Mouse (Mus musculus) erythroblast, embryonic 14.5 days (primary cell): ENCODE data around the gene Ldhd. TPM values are rescaled to one million over a fixed set of nuclear protein-coding genes. Genes with fewer than 3 reads are reported as not detected.

Source experiments
- H3K27me3 ChIP-seq: 2 replicates; pipeline ENCODE4 v1.6.1; 2012; ENCODE audit warnings: inconsistent platforms; ENCODE audit not compliant: control insufficient read depth
- H3K36me3 ChIP-seq: 2 replicates; pipeline ENCODE4 v1.6.1; 2012; ENCODE audit warnings: mild to moderate bottlenecking, inconsistent platforms; ENCODE audit not compliant: control insufficient read depth
- H3K4me1 ChIP-seq: 2 replicates; pipeline ENCODE4 v1.6.1; 2012; ENCODE audit warnings: inconsistent platforms; ENCODE audit not compliant: control insufficient read depth
- H3K4me3 ChIP-seq: replicated peaks from 2 replicates; pipeline ENCODE3; 2012; ENCODE audit warnings: moderate library complexity, mild to moderate bottlenecking, inconsistent platforms
- H3K9me3 ChIP-seq: 2 replicates; pipeline ENCODE4 v1.6.1; 2012; ENCODE audit warnings: low read length, inconsistent platforms, mixed read lengths; ENCODE audit not compliant: control insufficient read depth
- GATA1 ChIP-seq: IDR thresholded peaks from 2 replicates; pipeline ENCODE4 v1.6.1; 2012; ENCODE audit warnings: low read length, inconsistent platforms, mixed read lengths
- TAL1 ChIP-seq: IDR thresholded peaks from 3 replicates; pipeline ENCODE4 v1.6.1; 2012; ENCODE audit warnings: low read length, inconsistent platforms, mixed read lengths
- polyA plus RNA-seq: library from polyadenylated mRNA; stranded (reverse); fragments of >175 nt; gene quantifications from 2 replicates; pipeline ENCODE4 v1.2.3, GENCODE M21; 2012

The Ldhd gene
- polyA plus RNA-seq, 1 experiment, result not detected

- H3K36me3 ChIP-seq, result peaks cover 7% of the 10 kb centered on the region
- no peaks in the 10 kb centered on the region for H3K27me3 ChIP-seq
- H3K4me3 ChIP-seq, result no peak overlapping the region
- H3K9me3 ChIP-seq, result no peaks in the 10 kb centered on the region
- peaks cover 6% of the 10 kb centered on the region for H3K4me1 ChIP-seq
- TF ChIP-seq GATA1, result no peak
Observed at GRCm38 (mm10) chr8:111622553-111622952, 7.6 kb downstream of the Ldhd start.

GRCm38 (mm10) chr8:111622104-111622503 is 8.1 kb downstream of the Ldhd start:
- no peaks in the 10 kb centered on the region for H3K27me3 ChIP-seq
- H3K36me3 ChIP-seq, result peaks cover 7% of the 10 kb centered on the region
- peaks cover 6% of the 10 kb centered on the region for H3K4me1 ChIP-seq
- no peaks in the 10 kb centered on the region for H3K9me3 ChIP-seq
- TF ChIP-seq GATA1 (no peak), TAL1 (no peak)
- no peak overlapping the region for H3K4me3 ChIP-seq

DNA sequence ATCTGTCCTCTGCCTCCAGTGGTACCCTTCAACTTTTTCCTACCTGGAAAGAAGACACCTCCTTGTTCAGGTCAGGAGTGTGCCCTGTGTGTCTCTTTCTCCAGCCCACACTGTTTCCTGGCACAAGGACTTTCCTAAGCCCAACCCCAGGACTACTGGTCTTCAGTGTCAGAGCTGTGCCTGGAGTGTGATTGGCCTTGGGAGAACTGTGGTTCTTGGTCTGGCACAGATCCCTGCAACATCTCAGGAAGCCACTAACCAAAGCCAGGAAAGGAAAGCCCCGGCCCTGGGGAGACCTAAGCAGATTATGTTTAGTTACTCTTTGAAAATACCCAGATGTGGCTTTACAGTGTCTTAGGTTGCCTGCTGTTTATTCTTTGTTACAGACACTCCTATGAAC is 10.2 kb downstream of the Ldhd start:
- H3K4me3 ChIP-seq, result no peak overlapping the region
- peaks cover 6% of the 10 kb centered on the region for H3K4me1 ChIP-seq
- no peaks in the 10 kb centered on the region for H3K27me3 ChIP-seq
- H3K36me3 ChIP-seq, result peaks cover 7% of the 10 kb centered on the region
- no peaks in the 10 kb centered on the region for H3K9me3 ChIP-seq
- TF ChIP-seq TAL1 (no peak), GATA1 (no peak)

GRCm38 (mm10) chr8:111618273-111618672 is 11.9 kb downstream of the Ldhd start:
- Histone ChIP-seq H3K27me3 (no peaks in the 10 kb centered on the region), H3K4me3 (no peak overlapping the region), H3K9me3 (no peaks in the 10 kb centered on the region), H3K36me3 (peaks cover 7% of the 10 kb centered on the region), H3K4me1 (no peaks in the 10 kb centered on the region; the same call in 1 of the 2 replicates)
- TF ChIP-seq TAL1 (no peak), GATA1 (no peak)

DNA sequence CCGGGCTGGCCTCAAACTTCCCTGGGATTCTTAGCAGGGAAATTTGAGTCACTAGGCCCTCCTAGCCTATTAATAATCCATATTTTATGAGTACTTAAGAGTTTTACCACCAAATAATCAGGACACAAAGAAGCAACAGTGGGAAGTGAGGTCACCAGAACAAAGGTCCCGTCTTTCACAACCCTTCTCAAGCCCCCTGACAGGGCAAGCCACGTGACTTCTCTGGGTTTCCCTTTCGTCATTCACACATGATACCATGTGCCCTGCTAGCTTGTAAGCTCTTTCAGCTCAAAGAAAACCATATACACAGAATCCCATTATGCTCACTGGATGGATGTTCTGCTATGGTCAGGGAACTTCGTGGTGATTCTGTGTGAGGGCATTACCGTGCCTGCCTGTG is 12.4 kb downstream of the Ldhd start:
- Histone ChIP-seq H3K27me3 (no peaks in the 10 kb centered on the region), H3K4me1 (no peaks in the 10 kb centered on the region; the same call in 1 of the 2 replicates), H3K36me3 (peaks cover 7% of the 10 kb centered on the region), H3K9me3 (no peaks in the 10 kb centered on the region), H3K4me3 (no peak overlapping the region)
- no peak for TF ChIP-seq GATA1
- TF ChIP-seq TAL1, result no peak

DNA sequence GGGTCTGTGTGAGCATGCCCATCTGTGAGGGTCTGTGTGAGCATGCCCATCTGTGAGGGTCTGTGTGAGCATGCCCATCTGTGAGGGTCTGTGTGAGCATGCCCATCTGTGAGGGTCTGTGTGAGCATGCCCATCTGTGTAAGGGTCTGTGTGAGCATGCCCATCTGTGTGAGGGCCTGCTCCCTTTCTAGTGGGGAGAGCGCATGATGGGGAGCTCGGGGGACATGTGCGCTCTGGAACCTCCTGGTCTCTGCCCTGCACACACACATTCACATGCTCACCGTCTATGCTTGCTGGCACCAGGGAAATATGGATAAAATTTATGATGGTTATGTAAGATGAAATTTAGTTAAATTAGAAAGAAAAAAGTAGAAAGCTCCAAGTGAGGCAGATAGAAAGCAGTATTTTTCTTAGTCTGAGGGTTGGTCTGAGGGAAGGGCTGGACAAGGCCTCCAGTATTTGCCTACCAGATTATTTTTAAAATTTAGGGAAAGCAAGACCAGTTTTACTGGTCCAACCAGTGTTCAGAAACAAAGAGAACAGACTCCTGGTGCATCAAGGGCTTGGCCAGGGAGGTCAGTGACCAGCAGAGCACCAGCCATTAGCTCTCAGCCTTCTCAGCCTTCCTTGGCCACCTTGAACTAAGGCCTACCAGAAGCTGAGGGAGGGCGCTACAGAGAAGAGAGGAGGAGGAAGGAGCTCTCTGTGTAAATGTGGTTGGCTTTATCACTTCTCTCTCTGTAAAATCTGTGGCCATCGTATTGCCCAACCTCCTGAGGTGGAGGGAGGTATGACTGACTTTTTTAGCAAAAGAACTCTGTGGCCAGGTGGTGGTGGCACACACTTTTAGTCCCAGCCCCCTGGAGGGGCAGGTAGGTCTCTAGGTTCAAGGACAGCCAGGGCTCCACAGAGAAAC is 15.1 kb downstream of the Ldhd start:
- H3K9me3 ChIP-seq, result no peaks in the 10 kb centered on the region
- no peaks in the 10 kb centered on the region for H3K4me1 ChIP-seq
- no peaks in the 10 kb centered on the region for H3K27me3 ChIP-seq
- no peak overlapping the region for H3K4me3 ChIP-seq
- no peaks in the 10 kb centered on the region; the same call in none of the 2 replicates for H3K36me3 ChIP-seq
- no peak for TF ChIP-seq TAL1
- TF ChIP-seq GATA1, result no peak

- H3K4me3 ChIP-seq, result no peak overlapping the region
- H3K4me1 ChIP-seq, result no peaks in the 10 kb centered on the region
- no peaks in the 10 kb centered on the region for H3K9me3 ChIP-seq
- H3K36me3 ChIP-seq, result no peaks in the 10 kb centered on the region; the same call in 1 of the 2 replicates
- TF ChIP-seq GATA1 (no peak), TAL1 (no peak)
- no peaks in the 10 kb centered on the region for H3K27me3 ChIP-seq
Observed at GRCm38 (mm10) chr8:111613181-111613580, 17.0 kb downstream of the Ldhd start.

DNA sequence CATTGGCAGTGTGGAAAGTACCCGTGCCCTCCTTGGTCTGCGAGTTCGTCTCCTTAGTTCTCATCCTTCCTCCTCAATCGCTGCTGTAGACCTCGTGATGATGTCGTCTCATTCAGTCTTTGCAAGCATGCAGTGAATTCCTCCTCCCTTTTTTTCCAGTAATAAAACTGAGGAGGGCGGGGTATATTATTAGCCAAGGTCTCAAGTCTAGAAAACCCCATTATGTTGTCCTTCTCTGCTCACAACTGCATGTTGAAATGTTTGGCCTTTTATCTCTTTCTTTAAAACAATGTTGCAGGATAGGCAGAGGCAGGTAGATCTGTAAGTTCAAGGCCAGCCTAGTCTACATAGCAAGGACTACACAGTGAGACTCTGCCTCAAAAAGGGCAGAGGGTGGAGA is 22.8 kb downstream of the Ldhd start:
- Histone ChIP-seq H3K9me3 (no peaks in the 10 kb centered on the region), H3K36me3 (no peaks in the 10 kb centered on the region; the same call in 1 of the 2 replicates), H3K4me3 (no peak overlapping the region), H3K4me1 (no peaks in the 10 kb centered on the region), H3K27me3 (no peaks in the 10 kb centered on the region)
- TF ChIP-seq TAL1, result no peak

DNA sequence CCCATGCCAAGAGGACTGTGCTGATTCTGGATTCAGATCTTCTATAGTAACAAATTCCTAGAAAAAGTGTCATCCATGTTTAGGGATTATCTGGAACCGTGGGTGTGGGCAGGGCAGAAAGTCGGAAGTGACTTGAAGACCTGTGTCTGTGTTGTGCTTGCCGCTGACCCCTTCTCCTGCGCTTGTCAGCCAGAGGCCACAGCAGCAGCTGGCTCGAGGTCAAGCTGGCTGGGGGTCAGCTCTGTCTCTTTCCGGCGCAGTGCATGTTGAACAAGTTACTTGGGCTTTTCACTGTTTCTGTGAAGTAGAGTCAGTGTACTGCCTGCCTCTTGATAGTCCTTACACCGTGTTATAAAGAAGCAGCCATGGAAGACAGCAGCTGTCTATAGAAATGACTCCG is 23.2 kb downstream of the Ldhd start:
- TF ChIP-seq GATA1 (no peak), TAL1 (no peak)
- Histone ChIP-seq H3K4me3 (no peak overlapping the region), H3K36me3 (no peaks in the 10 kb centered on the region), H3K9me3 (no peaks in the 10 kb centered on the region), H3K27me3 (no peaks in the 10 kb centered on the region), H3K4me1 (no peaks in the 10 kb centered on the region)

DNA sequence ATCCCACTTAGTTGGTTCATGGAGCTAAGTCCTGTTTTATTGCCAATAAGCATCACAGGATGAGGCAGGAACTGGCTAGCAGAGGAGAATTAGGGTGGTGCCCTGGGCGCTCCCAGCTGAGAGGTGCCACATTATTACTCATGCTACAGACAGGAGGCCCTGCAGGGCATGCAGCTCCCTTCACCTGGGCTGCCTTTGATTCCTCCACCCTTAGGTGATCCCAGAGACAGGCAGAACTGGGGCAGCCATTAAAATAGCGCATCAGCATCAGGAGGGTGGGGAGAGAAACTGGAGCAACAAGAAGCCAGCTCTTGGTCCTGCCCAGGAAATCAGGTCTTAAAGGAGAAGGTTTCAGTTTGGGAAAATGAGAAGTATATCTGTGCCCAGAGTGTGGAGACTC is 25.2 kb downstream of the Ldhd start:
- H3K27me3 ChIP-seq, result no peaks in the 10 kb centered on the region
- TF ChIP-seq GATA1, result no peak
- no peak for TF ChIP-seq TAL1
- no peaks in the 10 kb centered on the region for H3K9me3 ChIP-seq
- H3K4me1 ChIP-seq, result no peaks in the 10 kb centered on the region; the same call in 1 of the 2 replicates
- H3K4me3 ChIP-seq, result no peak overlapping the region
- H3K36me3 ChIP-seq, result no peaks in the 10 kb centered on the region
